Mouse (Mus musculus): Measurements from ENCODE around the gene Lrig2.

The Lrig2 gene

GRCm38 (mm10) chr3:104367912-104368311 lies 143.8 kb downstream of the Lrig2 start:
- DNase-seq (ENCODE audit: low spot score), result no peak

DNA sequence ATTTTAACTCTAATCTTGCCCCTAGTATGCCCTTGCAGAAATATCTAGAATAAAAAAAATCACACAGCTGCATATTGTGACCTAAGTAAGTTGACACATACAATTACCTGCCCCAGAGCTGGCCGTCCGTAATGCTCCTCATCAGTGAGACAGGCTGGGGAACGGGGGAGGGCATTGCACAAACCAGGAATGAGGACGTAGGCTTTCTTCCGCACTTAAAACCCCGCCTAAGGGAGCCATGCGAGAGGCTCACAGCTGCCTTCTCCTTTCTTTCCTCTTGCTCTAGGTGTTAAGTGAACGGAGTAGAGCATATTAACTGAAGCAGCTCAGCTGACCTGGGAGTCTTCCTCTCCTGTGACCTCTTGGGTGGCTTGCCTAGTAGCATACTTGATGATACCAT lies 149.9 kb downstream of the Lrig2 start:
- no peak for DNase-seq (ENCODE audit: low spot score)

DNA sequence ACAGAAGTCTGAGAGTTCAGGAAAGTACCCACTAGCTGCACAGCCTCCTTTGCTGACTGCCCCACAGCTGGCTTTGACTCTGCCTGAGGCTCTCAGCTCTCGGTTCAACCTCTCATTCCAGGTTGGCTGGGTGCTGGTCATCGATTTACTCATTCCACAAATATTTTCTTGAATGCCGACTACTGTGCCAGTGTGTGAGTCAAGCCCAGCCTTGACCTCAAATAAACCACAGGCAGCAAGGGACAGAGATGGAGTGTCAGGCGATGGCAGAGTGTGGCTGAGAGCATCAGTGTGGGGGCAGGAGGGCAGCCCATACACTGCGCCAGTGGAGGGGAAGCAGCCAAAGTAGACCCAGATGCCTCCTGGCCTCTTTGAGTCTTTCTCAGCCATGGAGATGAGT lies 151.4 kb downstream of the Lrig2 start:
- no peak for DNase-seq (ENCODE audit: low spot score)

DNA sequence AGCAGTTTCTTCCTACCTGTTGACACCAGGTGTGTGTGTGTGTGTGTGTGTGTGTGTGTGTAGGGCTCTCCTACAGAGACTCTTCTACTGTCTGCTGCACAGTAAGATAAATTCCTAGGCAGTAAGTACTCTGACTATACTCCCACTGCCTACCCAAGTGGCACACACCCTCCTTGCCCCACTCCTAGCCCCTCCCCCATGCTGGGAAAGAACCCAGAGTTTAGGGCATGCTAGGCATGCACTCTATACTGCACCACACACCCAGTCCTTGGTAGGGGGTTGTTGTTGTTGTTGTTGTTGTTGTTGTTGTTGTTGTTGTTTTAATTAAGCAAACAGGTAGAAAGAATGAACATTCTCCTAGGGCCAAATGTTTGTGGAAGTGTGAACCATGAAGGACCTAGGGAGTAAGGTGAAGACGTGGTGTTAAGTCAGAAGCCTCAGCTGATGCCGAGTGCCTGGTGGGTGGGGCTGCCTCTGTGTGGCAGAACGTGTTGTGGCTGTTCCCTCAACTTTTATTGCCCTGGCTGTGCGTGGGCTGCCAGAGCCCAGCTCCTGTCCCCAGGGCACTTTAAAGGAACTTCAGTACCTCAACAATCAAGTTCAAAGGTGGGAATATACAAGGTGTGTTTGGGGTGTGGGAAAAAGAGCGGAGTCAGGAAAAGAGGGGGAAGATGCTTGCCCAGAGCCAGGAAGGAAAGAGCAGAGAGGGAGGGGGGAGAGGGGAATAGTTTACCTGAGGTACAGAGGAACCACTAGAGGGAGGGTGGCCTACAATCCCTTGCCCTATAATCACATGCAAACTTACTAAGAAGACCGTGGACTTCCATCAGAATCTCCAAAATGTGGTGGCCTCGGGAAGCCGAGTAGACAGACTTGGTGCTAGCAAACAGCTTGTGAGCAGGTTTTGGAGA lies 152.2 kb downstream of the Lrig2 start:
- no peak for DNase-seq (ENCODE audit: low spot score)

DNA sequence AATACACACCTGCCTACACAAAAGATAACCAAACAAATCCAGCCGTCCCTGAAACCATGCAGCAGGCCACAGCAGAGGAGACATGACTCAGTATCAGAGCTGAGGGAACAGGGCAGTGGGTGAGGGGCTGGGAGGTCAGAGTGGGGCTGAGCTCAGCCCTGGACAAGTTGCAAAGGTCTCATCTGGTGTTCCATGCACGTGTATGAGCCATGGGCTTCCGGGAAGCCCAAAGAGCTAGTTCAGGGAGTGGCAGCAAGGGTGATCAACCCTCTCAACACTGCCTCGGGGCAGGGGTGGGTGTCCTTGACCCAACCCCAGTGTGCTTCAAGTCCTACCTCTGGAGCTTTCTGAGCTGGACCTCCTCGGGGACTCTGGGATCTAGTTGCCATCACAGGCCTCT lies 153.0 kb downstream of the Lrig2 start:
- no peak for DNase-seq (ENCODE audit: low spot score)

DNA sequence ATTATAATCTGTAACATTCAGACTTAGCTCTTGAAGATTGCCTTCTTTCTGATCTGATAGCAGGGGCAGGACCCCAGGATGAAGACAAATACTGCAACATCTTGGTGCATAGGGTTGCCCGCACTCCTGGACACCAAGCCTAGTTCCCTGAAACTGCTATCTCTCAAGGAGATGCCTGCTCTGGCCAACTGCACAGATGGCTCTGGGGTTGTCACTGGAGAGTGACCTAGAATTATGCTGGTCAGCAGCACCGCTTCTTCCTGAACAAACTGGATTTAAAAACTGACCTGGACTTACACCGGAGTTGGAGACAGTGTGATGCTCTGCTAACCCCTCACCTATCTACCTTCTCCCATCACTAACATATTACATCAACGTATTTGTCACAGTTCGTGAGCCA lies 155.6 kb downstream of the Lrig2 start:
- DNase-seq (ENCODE audit: low spot score), result no peak

DNA sequence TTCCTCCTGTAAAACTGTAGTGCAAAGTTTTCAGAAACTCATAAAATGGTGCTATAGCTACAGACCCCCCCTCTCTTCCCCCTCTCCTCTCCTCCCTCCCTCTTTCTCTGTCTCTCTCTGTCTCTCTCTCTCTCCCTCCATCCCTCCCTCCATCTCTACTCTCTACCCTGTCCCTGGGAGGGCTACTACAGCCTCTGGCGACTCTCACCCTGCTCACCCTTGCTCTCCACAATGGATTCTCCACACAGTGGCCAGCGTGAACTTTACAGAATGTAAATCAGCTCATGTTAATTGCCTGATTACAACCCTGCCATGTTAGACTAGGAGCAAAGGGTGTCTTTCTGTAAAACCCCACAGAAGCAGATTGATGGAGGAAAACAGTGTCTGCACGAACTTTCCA lies 157.8 kb downstream of the Lrig2 start:
- DNase-seq (ENCODE audit: low spot score), result no peak

- DNase-seq (ENCODE audit: low spot score), result no peak
Observed at GRCm38 (mm10) chr3:104352358-104353060, 159.2 kb downstream of the Lrig2 start.

DNA sequence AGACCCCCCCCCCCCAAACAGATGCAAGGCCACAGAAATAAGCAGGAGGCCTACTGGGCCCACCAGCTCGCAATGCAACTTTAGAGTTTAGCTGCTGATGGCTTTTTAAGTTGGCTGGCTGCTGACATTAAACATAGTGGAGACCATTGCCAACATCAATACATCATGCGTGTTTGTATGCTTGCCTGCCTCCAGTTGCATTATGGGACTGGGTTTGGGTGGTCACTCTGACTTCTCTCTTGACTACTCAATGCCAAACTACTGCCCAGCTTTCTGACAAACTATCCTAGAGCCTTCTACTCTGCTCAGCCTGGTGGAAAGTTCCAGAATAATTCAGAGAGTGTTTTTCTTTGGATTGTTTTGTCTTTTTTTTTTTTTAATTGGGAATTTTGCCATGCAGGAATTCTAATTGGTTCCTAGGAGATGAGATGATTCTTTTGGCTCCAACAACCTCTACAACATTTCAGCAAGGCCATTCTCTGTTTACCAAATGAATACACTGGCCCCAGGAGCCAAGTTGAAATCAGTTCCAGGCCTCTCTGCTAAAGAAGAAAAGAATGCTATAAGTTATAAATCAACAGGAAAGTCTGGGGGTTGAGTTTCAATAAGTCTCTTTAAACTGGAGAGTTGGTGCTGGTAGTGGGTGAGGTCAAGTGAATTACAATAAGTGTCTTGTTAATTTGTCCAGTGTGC lies 161.3 kb downstream of the Lrig2 start:
- no peak for DNase-seq (ENCODE audit: low spot score)

DNA sequence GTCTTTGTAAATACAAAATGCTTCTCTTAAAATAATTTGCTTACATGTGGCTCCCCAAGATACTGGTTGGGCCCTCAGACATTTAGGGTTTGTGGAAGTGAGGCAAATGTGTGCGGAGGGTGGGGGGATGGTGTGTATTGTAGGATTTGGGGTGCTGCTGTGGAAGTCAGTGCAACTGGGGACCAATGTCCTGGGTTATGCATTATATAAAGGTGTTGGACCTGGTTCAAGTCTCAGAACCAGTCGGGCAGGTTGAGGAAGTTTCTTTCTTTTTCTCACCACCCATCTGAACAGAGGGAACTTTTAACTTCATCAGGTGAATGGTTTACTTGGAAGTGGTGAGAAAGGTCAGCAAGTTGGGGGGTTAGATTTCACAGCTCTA lies 161.9 kb downstream of the Lrig2 start:
- no peak for DNase-seq (ENCODE audit: low spot score)

DNA sequence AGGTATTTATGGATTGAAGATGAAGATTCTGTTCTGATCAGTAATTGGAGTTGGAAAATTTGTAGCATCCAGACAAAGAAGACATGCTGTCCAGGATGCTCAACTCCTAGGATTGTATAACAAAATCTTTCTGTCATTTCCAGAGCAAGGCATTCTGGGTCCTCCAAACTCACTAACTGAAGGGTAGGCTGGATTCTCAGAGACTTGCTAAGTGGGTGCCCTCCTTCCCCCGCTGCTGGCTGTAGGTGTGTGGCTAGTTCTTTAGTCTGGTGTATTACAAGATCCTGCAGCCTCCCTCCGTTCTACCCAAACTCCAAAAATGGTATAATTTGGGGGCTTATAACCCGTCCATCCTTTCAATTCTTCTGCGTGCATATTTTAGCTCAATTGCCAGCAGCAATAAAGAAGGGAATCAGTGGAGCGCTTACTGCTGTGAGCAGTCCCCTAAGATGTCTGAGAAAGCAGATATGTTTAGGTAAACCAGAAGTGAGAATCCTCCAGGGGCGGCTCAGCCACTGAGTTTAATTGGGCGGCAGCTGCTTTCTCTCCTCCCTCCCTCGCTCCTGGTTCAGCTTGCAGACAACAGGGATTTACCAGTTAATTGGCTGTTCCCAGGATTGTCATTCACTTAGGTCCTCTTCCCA lies 162.4 kb downstream of the Lrig2 start:
- no peak for DNase-seq (ENCODE audit: low spot score)

Data from c-Kit-positive CD71-positive TER-119-positive erythroid progenitor cells, embryonic 14.5 days (primary cell).